Mouse (Mus musculus): ENCODE measurements around the gene Prdx6b.

Gene Prdx6b

DNA sequence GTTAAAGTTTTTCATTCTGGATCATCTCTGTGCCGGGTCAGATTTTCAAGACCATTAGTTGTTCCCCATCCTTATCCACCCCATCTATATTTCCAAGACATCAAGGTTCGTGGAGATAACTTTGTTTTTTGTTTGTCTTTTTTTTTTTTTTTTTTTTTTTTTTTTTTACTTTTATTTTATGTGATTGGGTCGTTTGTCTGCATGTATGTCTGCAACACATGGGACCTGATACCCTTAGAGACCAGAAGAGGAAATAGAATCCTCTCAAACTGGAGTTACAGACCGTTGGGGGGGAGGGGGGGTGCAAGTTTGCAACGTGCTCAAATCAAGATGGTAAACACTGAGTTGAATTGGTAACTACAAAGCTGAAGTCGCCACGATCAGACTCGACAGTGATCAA lies at the start of gene Prdx6b:
Gene Prdx6b, plus strand, starts transcription at position 301 of the 400 bp plus-strand sequence.
- no peak for DNase-seq

GRCm38 (mm10) chr2:80247466-80247865 lies 44.8 kb upstream of the Prdx6b start:
- no peak for DNase-seq

- no peak for DNase-seq
These were observed 44.4 kb upstream of the Prdx6b start for GRCm38 (mm10) chr2:80247868-80248267.

DNA sequence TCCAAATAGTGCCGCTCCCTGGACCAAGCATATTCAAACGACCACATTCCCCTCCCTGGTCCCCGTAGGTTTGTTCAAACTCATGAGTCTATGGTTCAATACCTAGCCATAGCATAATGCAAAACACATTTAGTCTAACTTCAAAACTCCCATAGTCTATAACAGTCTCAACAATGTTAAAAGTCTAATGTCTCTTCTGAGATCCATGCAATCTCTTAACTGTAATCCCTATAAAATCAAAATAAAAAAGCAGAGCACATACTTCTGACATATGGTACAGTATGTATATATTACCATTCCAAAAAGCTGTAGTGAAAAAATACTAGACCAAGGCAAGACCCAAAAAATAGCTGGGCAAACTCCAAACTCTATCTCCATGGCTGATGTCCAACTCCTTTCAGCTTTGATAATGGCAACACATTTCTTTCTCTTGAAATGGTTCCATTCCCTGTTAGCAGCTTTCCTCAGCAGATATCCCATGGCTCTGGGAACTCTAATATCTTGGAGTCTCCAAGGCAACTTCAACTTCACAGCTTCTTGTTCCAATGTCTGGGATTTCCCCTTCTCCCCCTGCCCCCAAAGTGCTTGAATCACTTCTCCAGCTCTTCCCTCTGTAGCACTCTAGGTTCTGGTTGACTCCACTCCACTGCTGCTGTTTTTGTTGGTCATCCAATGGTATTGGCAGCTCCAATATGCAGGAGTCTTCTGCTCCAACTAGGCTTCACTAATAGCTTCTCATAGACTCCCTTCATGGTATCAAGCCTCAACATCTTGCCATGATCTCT lies 32.2 kb upstream of the Prdx6b start:
- DNase-seq: no peak

DNA sequence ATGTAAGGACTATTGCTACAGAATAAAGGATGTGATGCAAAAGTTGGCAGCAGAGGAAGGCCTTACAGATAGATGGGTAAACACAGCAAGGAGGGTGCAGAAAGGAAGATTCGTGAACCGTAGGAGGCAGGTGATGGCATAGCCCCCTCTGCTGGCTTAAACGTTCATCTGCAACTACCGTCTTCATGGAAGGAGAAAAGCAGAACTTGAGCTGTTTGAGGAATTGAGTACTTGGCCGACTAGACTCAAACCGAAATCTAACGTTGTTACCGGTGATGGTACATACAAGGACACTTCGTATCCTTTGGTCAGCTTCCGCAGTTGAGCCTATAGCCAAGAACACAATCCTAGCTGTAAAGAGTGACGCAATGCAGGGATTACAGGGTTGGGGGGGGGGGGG lies 25.4 kb upstream of the Prdx6b start:
- peak; percentile 9 for DNase-seq

DNA sequence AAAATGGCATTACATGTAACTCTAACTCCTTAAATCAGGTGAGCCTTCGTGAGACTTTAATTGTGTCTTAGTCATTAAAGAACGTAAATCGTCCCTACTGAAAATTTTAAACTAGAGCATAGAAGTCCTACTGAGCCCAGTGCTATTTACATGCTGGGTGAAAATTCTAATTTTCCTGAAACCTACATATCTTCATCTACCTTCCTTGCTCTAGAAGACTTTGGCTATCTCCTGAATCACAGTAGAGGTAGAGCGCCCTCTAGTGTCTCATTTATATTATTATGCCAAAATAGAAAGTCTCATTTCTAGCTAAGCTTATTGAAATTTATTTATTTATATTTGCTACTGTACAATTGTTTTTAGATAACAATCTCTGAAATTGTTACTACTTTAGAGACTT lies 24.2 kb upstream of the Prdx6b start:
- DNase-seq: no peak

DNA sequence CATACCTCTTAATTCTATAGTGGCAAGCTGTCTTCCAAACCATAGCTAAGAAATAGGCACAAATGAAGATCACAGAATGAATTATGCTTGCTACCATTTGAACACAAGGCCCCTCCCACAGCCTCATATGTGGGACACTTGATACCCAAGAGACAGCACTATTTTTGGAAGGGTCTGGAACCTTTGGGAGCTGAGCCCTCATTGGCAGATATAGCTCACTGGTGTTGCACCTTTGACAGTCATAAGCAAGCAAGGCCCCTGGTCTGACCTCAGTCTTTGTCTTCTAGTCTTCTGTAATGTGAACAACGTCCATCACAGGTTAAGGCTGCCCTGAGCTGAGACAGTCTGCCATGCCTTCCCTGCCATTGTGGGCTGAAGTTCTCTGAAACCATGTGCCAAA lies 20.8 kb upstream of the Prdx6b start:
- DNase-seq: no peak

- DNase-seq: no peak
These were observed 19.2 kb upstream of the Prdx6b start for GRCm38 (mm10) chr2:80273038-80273437.

GRCm38 (mm10) chr2:80273763-80274162 lies 18.5 kb upstream of the Prdx6b start:
- DNase-seq: no peak

- DNase-seq: no peak
These were observed 17.1 kb upstream of the Prdx6b start for GRCm38 (mm10) chr2:80275136-80275535.

GRCm38 (mm10) chr2:80282214-80282613 lies 10.1 kb upstream of the Prdx6b start:
- no peak for DNase-seq

DNA sequence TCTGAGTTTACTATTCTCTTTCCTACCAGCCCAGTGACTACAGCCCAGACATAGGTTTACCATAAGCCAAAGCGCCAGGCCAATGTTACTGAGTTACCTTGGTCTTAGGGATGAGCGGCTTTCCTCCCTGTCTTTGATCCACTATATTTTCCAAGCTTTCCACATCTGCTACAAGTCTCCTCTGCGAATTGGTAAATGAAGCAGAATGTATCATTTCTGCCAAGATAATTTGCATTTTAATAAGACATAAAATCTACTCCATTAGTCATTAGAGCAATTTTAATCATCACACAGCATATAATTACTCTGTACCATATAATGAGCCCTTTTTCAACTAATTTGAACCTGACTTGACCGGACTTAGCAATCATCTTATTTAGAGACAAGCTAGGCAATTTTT lies 5.9 kb upstream of the Prdx6b start:
- no peak for DNase-seq

- no peak for DNase-seq
These were observed 6.1 kb downstream of the Prdx6b start for GRCm38 (mm10) chr2:80298334-80298733.

- no peak for DNase-seq
These were observed 8.5 kb downstream of the Prdx6b start for GRCm38 (mm10) chr2:80300806-80301205.

GRCm38 (mm10) chr2:80303957-80304356 lies 11.7 kb downstream of the Prdx6b start:
- DNase-seq: no peak

GRCm38 (mm10) chr2:80307701-80308100 lies 15.4 kb downstream of the Prdx6b start:
- no peak for DNase-seq

DNA sequence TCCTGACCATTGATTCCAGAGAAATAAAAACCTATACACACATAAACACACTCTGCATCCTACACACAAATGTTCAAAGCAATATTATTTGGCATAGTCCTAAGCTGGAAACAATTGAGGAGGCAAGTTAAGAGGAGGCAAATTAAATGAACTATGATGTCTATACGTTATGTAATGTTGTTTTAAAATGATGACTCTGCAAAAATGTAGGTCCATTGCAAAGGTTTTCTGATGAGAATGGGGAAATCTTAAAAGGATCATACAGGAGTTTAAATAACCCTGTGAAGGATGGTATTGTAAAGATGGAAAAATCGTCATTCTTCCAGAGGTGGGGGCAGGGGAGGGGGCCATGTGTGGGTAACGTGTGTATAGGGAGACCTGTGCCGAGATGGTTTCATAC lies 17.5 kb downstream of the Prdx6b start:
- no peak for DNase-seq

GRCm38 (mm10) chr2:80310772-80311171 lies 18.5 kb downstream of the Prdx6b start:
- DNase-seq: no peak

DNA sequence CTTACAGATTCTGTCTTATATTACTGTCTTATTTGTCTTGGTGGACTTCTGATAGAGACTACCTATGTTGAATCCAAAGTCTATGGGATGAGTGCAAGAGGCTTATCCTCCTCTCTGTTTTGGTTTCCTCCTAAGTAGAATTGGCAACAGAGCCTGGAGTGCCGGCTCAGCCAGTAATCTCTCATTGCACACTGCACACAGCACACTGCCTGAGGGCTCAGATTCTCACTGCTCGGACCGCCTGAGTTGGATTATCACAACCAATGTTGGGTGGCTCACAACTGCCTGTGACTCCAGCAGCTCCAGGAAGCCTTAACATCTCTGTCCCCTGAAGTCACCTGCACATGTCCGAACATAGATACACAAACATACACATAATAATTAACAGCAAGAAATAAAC lies 19.1 kb downstream of the Prdx6b start:
- no peak for DNase-seq

GRCm38 (mm10) chr2:80314201-80314600 lies 21.9 kb downstream of the Prdx6b start:
- DNase-seq: no peak

DNA sequence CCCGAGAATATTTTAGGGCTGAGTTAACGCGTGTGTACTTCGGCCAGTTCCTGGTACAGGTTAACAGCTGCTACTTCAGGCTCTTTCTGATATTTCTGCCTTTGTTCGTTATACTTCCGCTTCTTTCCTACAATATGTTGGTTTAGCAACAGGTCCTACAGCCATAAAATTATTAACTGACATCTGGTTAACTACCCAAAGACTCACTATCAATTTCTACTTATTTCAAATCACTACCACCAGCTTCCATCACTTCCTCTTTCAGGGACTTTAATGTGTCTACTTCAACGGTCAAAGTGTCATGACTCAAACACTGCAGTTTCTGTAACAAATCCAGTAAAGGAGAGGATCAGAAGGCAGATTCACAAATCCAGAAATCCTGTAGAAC lies 22.6 kb downstream of the Prdx6b start:
- DNase-seq: no peak

DNA sequence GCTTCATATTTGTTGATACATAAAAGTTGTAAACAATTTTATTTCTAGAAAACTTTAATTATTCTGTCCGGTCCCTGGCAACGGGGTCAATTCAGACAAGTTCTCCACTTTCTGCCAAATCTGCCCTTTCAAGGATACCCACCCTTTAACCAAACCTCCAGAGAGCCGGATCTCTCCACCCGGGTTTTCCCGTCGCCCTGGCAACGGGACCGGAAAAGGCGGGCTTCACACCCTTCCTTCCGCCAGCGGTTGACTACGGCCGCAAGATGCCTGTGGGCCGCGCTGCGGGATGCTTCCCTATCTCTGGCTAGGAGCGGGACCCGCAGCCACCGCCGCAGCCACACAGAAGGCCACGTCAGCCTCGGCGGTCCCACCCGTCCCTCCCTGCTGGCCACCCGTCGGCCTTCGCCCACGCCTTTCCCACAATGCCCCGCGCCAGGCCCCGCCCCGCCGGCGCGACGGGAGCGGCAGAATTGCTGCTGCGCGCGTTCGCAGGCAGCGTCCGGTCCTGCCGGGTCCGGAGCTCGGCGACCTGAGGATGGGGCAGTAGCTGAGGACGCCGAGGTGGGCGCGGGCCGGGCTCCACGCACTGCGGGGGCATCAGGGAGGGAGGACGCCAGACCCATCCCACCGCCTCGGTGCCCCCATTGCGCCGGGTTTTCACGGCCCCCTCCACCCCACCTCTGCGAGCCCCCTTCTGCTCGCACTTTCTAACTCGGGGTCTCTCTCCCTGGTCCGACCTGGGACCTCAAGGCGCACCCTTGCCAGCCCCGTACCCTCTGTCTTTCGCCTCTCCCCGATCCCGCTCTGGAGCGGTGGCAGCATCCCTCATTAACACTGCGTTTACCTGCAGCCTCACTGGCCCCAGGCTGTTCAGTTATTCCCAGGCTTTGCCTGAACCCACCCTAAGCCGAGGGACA lies 23.2 kb downstream of the Prdx6b start, which contains the start of gene Dnajc10:
Gene Dnajc10, plus strand, starts transcription at position 225 of the 920 bp plus-strand sequence.
- peak; percentile 89 for DNase-seq

DNA sequence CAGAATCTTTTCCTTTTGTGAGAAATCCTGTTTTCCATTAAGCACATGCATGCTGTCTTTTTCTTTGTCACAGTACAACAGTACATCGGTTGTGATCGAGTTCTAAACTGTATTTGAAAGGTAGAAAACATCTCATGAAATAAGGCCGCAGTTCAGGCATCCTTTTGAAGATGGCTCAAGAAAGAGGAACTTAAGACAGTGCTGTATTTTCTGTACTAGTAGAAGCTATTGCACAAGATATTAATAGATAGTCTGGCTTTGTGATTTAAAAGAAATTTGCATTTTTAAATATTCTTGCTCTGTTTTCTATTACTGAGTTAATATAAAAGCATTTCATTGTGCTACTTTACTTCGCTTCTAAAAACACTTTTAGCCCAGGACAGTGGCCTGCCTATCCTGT lies 30.6 kb downstream of the Prdx6b start:
- DNase-seq: no peak

GRCm38 (mm10) chr2:80325779-80326178 lies 33.5 kb downstream of the Prdx6b start:
- DNase-seq: no peak

All from cerebellum, adult 11-12 months (tissue).